ENCODE assay signal across 10 mouse cellular contexts in the genomic region with DNA sequence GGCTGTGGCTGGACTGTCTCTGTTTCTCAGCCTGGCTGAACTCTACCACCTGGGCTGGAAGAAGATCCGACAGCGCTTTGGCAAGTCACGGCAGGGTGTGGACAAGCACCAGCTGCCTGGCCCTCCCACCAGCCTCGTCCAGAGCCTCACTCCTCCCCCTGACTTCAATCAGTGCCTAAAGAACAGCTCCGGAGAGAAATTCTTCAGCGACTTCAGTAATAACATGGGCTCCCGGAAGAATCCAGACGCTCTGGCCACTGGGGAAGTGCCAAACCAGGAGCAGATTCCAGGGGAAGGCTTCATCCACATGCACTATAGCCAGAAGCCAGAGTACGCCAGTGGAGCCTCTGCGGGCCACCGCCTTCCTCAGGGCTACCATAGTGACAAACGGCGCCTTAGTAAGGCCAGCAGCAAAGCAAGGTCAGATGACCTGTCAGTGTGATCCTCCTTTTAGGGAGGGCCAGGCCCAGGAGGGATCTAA.
DNase-seq lines count a peak whose midpoint lies in the region; ATAC-seq lines count a peak whose summit lies in the region.
"Had no signal": no experiment of that assay in that cellular context is flagged by ENCODE, and none has a peak within 500 bp of the region (broad histone marks: within the 10 kb centered on the region; RNA-seq: fewer than 3 reads in every experiment).

No protein-coding gene starts in this region.

- peak; percentile 32; the same call in 1 of the 2 replicates for ATAC-seq in intestine, embryonic 14.5 days (replicated peaks; ENCODE audit: low FRiP score, low TSS enrichment, low read depth)
- ATAC-seq in stomach, embryonic 14.5 days (ENCODE audit: insufficient number of reproducible peaks, insufficient read depth, low FRiP score, low read depth): no peak; the same call in 1 of the 2 replicates
- no peak for ATAC-seq in inflammation-experienced regulatory T-cells, adult 6 months
- ATAC-seq: CD4-positive, CD25-positive, alpha-beta regulatory T cell, adult 4 months had no signal

- H3K27me3 ChIP-seq in heart, embryonic 10.5 days (ENCODE audit: insufficient read depth, poor library complexity, severe bottlenecking): no peaks in the 10 kb centered on the region
- no peaks in the 10 kb centered on the region for H3K27me3 ChIP-seq in intestine, embryonic 14.5 days (replicated peaks; ENCODE audit: control insufficient read depth, insufficient read depth, low read length)
- no peaks in the 10 kb centered on the region for H3K27me3 ChIP-seq in stomach, embryonic 14.5 days (ENCODE audit: control insufficient read depth, insufficient read depth, low read length)
- H3K27me3 ChIP-seq: liver, embryonic 15.5 days had no signal

- 24% methylated on average over 13 of the region's 13 CpGs for WGBS in heart, embryonic 10.5 days
- WGBS in intestine, embryonic 14.5 days: 22% methylated on average over 13 of the region's 13 CpGs
- 23% methylated on average over 13 of the region's 13 CpGs for WGBS in stomach, embryonic 14.5 days

- peak; percentile 79 for DNase-seq in heart, embryonic 10.5 days (ENCODE audit: low spot score)
- no peak for DNase-seq in heart, postnatal 25 days (ENCODE audit: low spot score)
- peak; percentile 8 for DNase-seq in ovary, adult 18-20 months (ENCODE audit: low spot score)
- DNase-seq in ovary, postnatal 10 days (ENCODE audit: low spot score): no peak
- DNase-seq in intestine, embryonic 14.5 days (ENCODE audit: low spot score): no peak
- no peak for DNase-seq in right cerebral cortex, postnatal 10 days (ENCODE audit: low spot score in 2 of 2)

- H3K4me2 ChIP-seq in intestine, embryonic 14.5 days (ENCODE audit: low read length): no peak overlapping the region
- H3K4me2 ChIP-seq in stomach, embryonic 14.5 days (replicated peaks; ENCODE audit: low read depth, low read length): peak overlapping the region; percentile 14; the same call in 1 of the 2 replicates
- H3K4me2 ChIP-seq: liver, embryonic 15.5 days had no signal

- peak overlapping the region; percentile 66 for H3K27ac ChIP-seq in heart, embryonic 10.5 days
- no peak overlapping the region for H3K27ac ChIP-seq in intestine, embryonic 14.5 days (ENCODE audit: low read depth)
- H3K27ac ChIP-seq in stomach, embryonic 14.5 days (ENCODE audit: low read length): 0 out of 2 replicates have a peak overlapping the region, but pooled peaks have one; percentile 15
- H3K27ac ChIP-seq: liver, embryonic 15.5 days had no signal

- peaks cover 24% of the 10 kb centered on the region for H3K36me3 ChIP-seq in heart, embryonic 10.5 days
- no peaks in the 10 kb centered on the region for H3K36me3 ChIP-seq in intestine, embryonic 14.5 days (ENCODE audit: control insufficient read depth, insufficient read depth, low read length)
- no peaks in the 10 kb centered on the region for H3K36me3 ChIP-seq in stomach, embryonic 14.5 days (ENCODE audit: control insufficient read depth, insufficient read depth, low read length)
- H3K36me3 ChIP-seq: liver, embryonic 15.5 days had no signal

- no peaks in the 10 kb centered on the region for H3K9me3 ChIP-seq in heart, embryonic 10.5 days
- H3K9me3 ChIP-seq in intestine, embryonic 14.5 days (ENCODE audit: control insufficient read depth, low read length): no peaks in the 10 kb centered on the region
- H3K9me3 ChIP-seq in stomach, embryonic 14.5 days (ENCODE audit: control insufficient read depth, low read depth, low read length): no peaks in the 10 kb centered on the region
- H3K9me3 ChIP-seq: liver, embryonic 15.5 days had no signal

- H3K4me3 ChIP-seq in heart, embryonic 10.5 days: no peak overlapping the region; the same call in 1 of the 2 replicates
- H3K4me3 ChIP-seq in intestine, embryonic 14.5 days (ENCODE audit: low read depth, low read length): no peak overlapping the region
- H3K4me3 ChIP-seq in stomach, embryonic 14.5 days (ENCODE audit: low read depth, low read length): no peak overlapping the region
- H3K4me3 ChIP-seq: liver, embryonic 15.5 days had no signal

- intact Hi-C loops in heart, postnatal 25 days (cut with DNase I): no loop called here

- H3K9ac ChIP-seq in intestine, embryonic 14.5 days (ENCODE audit: low read length): no peak overlapping the region
- no peak overlapping the region for H3K9ac ChIP-seq in stomach, embryonic 14.5 days (replicated peaks; ENCODE audit: low read depth, low read length)
- H3K9ac ChIP-seq: liver, embryonic 15.5 days had no signal

- peaks cover 23% of the 10 kb centered on the region for H3K4me1 ChIP-seq in heart, embryonic 10.5 days
- peaks cover 12% of the 10 kb centered on the region; the same call in 1 of the 2 replicates for H3K4me1 ChIP-seq in intestine, embryonic 14.5 days (replicated peaks; ENCODE audit: control insufficient read depth, insufficient read depth, low read length)
- peaks cover 13% of the 10 kb centered on the region for H3K4me1 ChIP-seq in stomach, embryonic 14.5 days (ENCODE audit: control insufficient read depth, insufficient read depth, low read length)
- H3K4me1 ChIP-seq: liver, embryonic 15.5 days had no signal

Comparison
In these comparisons a context has a peak if more than half of its experiments do, and no peak if none do; other contexts are left out.
1. DNase-seq: peak in heart, embryonic 10.5 days (single experiment) and ovary, adult 18-20 months (single experiment); none in heart, postnatal 25 days (single experiment), ovary, postnatal 10 days (single experiment), intestine, embryonic 14.5 days (single experiment) and right cerebral cortex, postnatal 10 days (0 of 2).